Mouse (Mus musculus) adrenal gland, postnatal 36 days (tissue): Measurements from ENCODE around the gene Lim2. TPM values are rescaled to one million over a fixed set of nuclear protein-coding genes. Genes with fewer than 3 reads are reported as not detected.

Experiments
- DNase-seq, 2 experiments: peaks; one replicate each; pipeline ENCODE4 v3.0.0; 2021; ENCODE audit warnings: mixed read lengths in 1 of 2
- total RNA-seq, 2 experiments: library from RNA; stranded (reverse); gene quantifications; 2 replicates each; pipeline ENCODE4 v1.2.3; 2021

Lim2 gene
- total RNA-seq, 2 experiments from 2014 or later, result not detected

DNA sequence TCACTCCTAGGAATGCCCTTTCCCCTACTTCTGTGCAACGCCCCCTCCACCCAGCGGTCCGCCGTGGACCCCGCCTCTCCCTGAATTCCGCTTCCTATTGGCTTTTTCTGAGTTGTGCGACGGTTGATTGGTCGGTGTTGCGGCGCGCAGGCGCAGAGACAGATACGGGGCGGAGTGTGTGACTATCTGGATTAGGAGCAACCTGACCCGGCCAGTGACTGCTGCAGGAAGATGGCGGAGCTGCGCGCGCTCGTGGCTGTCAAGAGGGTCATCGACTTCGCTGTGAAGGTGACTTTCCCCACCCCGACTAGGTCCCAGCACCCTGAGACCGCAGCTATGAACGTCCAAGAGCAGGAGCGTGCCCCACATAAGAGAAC is 16.4 kb downstream of the Lim2 start, which contains the start of the genes Etfb and Gm45233:
TSS of gene Etfb (plus strand) at position 167 of the 377 bp plus-strand sequence.
TSS of gene Gm45233 (plus strand) at position 212 of the 377 bp plus-strand sequence.
- peak; percentile 96 for DNase-seq

DNA sequence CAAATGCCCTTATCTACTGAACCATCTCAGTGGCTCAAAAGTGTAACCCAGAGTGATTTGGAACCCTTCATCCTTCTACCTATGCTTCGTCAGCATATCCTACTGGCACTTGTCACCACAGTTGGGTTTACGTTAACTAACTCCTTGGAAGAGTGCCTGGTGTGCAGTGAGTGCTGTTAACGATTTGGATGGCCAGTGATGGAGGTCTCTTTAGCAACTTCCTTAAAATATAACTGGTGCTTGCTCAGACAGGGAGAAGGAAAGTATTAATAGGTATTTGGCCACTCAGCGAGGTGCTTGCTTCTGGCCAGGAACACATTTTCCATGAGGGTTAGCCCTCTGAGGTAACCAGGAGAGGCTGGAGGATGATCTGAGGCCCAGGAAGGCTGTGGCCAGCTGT is 20.3 kb downstream of the Lim2 start:
- DNase-seq, result no peak

DNA sequence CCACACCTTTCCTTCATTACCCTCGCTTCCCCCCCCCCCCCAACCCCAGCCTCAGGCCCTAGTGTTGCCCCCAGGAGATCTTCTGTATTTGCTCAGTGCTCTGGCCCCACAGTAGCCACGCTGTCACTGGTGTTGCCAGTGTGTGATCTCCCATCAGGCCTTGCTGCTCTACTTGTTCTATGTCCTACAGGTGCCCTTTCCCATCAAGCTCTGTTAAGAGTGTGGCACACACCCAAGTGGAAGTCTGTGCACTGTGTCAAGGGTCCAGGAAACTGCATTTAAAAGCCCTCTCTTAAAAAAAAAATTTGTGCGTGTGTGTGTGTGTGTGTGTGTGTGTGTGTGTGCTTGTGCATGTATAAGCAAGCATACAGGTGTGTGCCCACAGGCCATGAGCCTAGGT is 20.8 kb downstream of the Lim2 start:
- no peak for DNase-seq

DNA sequence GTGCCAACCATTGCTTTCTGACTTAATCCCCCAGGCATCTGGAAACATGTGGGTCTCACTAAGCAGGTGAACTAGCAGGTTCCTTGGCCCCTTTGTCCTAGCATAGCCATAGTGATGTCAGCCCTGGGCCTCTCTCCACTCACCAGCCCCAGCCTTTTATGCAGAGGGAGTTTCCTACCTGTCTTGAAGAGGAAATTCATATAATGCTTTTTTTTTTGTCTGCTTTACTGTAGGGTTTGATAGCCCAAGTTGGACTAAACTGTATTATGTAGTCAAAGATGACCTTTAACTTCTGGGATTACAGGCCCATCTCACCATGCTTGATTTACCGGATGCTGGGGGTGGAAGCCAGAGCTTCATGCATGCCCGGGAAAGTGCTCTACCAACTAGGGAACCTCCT is 22.3 kb downstream of the Lim2 start:
- no peak for DNase-seq

DNA sequence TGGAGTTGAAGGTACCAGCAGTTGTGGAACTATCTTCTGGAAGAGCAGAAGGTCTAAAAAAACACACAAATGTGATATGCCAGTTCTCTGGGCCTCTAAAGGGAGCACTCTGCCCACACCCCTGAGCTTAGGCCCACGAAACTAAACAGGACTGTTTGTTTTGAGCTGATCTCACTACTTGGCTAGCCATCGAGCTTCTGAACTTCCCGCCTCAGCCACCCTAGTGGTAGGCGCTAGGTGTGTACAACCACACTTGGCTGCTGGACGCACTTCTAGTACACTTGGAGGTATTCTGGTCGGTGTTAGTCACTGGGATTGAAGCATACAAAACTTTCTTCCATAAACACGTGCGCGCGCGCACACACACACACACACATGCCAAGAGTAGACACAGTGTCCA is 24.3 kb downstream of the Lim2 start:
- DNase-seq, result no peak

DNA sequence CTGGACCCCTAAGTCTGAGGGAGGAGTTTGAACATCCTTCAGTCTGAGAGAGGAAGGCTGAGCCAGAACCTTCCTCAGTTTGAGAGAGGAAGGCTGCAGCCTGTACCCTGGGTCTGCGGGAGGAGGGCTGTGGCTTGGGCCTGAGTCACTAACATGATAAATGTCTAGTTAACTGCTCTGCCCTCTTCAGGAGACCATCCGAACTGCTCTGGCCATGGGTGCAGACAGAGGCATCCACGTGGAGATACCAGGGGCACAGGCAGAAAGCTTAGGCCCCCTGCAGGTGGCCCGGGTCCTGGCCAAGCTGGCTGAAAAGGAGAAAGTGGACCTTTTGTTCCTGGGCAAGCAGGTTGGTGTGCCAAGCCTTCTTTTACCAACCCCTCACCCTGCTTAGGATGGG is 25.1 kb downstream of the Lim2 start:
- peak; percentile 54 to 60 for DNase-seq

DNA sequence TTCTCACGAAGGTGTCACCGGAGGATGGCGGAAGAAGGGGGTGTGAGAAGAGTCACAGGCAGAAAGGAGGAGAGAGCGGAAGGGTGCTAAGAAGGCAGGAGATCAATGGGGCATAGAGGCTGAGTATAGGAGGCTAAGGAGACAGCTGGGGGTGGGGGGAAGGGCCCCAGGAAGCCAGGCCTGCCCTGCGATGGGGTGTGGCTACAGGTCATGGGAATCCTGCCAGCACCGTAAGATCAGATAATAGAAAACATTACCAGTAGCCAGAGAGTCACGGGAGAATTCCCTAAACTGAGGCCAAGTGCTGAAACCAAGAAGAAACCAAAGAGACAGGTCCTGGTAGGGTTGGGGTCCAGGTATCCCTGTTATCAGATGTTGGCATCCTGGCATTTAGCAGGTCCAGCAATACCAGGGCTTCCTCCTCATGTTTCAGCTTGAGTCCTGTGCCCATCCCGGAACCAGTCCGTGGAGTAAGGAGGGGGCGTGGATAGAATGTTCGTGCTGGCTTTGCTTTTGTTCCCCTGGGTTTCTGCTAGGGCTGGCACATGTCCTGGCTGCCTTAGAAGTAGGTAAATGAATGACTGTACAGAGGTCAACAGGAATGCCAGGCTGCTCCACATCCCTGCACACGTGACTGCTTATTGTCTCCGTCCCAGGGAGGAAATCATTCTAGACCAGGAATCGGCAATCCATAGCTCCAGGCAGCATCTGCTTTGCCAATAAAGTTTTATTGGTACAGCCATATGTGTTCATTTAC is 26.3 kb downstream of the Lim2 start:
- peak in 1 of 2 experiments; percentile 20 for DNase-seq

DNA sequence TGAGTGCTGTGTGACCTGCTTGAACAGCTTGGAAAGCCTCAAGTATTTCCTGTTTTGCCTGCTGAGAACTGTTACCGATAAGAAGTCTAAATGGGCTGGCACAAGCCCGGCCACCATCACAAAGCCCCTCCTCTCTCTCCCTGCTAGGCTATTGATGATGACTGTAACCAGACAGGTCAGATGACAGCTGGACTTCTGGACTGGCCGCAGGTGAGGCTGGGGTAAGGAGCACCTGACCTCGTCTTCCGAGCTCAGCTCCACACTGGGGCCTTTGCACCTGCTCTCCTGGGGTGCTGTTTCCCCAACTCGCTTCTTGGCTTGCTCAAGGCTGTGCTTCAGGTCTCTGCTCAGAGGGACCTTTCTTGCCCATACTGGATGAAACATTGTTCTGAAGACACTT is 26.9 kb downstream of the Lim2 start:
- DNase-seq, result no peak

DNA sequence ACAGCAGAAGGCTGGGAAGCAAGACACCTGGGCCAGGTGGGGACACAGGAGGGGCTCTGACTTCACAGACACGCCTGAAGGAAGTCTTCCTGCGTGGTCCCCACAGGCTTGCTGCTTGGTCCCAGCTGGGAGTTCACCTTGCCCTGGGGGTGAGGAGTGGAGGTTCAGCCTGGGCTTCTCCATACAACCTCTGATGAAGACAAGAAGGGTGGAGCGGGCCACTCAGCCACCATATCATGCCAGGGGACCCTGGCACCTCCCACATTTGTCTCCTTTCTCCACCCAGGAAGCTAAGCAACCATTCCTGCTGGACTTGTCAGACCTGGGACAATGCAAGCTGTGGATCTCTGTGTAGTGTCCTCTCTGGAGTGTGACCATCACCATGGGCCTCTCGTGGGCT is 35.4 kb downstream of the Lim2 start, which contains the start of gene Vsig10l:
TSS of gene Vsig10l (plus strand) at position 301 of the 400 bp plus-strand sequence.
- no peak for DNase-seq

DNA sequence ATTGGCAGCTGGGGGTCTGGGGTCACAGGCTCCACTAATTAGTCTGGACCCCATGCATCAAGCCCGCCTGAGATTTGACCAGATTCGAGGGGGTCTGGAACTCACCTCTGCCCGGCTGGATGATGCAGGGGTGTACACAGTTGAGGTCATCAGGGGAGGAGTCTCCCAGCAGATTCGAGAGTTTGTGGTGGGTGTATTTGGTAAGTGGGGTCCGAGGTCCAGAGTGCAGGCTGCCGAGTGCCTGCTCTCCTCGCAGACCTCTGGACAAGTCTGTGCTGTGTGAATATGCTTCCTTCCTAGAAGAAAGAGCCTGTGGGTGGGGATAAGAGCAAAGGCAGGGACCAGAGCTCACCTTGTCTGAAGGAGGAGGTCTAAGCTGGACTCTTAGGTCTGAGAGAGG is 36.5 kb downstream of the Lim2 start:
- DNase-seq, result no peak

DNA sequence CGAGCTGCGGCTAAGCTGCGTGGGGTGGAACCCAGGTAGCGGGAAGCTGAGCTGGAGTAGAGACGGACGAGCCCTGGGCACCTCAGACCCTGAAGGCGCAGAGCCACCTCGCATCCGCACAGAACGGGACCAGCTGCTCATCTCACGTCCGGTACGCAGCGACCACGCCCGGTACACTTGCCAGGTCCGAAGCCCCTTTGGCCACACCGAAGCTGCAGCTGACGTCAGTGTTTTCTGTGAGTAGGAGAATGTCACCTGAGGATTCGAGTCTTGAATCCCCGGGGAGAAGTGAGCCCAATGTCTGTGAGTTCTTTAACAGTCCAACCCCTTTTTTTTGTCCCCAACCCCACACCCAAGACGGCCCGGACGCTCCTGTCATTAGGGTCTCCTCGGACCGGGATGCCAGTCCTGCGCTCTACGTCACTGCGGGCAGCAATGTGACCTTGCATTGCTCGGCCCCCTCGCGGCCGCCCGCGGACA is 37.4 kb downstream of the Lim2 start:
- no peak for DNase-seq

DNA sequence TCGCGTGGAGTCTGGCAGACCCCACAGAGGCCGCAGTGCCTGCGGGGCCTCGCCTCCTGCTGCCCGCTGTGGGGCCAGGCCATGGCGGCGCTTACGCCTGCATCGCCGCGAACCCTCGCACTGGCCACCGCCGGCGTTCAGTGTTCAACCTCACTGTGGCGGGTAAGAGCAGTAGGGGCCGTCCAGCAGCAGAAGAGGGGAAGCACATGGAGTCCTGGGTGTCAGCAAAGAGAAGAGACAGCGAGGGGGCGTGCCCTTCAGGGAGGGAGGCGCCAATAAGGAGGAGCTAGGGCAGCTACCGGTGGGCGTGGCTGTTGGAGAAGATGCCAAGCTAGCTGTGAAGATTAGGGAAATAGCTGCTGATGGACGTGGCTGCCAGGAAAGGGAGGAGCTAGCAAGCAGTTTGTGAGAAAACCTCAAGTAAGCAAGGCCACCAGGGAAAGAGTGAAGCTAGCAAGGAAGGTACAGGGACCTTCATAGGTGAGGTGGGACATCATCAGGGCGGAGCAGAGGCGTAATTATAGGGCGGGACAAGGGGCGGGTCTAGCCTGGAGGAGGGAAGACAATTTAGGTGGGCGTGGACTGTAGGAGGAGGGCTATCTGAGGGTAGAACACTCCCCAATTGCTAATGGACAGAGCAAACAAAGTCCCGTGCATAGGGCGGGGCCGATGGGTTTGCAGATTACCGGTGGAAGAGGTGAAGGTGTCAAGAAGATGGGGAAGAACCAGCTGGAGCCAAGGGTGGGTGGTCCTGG is 38.1 kb downstream of the Lim2 start:
- peak; percentile 88 to 92 for DNase-seq

DNA sequence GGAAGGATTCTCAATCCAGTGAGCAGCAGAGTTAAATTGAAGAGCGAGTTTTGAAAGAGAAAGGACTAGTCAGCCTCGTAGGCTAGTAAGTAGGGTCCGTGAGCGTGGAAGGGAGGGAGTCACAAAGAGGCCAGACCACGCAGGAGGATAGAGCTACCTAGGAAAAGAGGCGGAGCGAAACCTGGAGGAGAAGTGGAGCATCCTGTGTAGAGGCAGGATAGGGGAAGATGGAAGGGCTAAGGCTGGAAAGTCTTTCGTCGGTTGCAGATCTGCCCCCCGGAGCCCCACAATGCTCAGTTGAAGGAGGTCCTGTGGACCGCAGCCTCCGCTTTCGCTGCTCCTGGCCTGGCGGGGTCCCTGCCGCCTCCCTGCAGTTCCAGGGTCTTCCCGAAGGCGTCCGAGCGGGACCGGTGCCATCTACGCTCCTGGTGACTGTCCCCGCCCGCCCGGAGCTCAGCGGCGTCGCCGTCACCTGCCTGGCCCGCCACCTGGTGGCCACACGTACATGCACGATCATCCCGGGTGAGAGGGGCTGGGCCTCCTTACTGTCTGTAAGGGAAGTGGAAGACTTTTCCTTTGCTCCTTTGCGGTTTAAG is 38.7 kb downstream of the Lim2 start:
- DNase-seq, result peak; percentile 89 to 92

DNA sequence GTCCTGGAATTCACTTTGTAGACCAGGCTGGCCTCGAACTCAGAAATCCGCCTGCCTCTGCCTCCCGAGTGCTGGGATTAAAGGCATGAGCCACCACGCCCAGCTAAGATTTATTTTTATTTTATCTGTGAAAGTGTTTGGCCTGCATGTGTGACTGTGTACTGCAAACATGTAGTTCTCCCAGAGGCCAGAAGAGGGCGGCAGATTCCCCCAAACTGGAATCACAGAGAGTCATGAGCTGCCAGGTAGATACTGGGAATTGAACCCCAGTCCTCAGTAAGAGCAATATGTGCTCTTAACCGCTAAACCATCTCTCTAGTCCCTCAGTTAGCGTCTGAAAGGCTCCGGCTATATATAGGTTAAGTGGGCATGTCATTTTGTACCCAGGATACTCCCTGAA is 42.9 kb downstream of the Lim2 start:
- peak; percentile 30 to 34 for DNase-seq

DNA sequence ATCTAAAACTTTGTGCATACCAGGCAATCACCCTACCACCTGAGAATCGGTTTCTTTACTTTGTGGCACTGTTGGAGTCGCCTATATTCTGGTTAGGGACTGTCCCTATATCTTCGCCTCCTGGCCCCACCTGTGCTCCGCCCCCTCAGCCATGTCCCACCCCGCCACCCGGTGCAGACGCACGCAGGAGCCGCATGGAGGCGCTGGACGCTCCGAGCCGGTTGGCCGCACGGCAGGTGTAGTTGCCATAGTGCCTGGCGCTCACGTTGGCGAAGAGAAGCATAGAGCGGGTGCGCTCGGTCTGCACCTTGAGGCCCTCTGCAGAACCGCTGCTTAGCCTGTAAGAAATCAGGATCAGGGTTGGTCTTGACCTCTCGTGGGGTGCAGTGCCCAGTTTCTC is 48.2 kb downstream of the Lim2 start:
- DNase-seq, result no peak

DNA sequence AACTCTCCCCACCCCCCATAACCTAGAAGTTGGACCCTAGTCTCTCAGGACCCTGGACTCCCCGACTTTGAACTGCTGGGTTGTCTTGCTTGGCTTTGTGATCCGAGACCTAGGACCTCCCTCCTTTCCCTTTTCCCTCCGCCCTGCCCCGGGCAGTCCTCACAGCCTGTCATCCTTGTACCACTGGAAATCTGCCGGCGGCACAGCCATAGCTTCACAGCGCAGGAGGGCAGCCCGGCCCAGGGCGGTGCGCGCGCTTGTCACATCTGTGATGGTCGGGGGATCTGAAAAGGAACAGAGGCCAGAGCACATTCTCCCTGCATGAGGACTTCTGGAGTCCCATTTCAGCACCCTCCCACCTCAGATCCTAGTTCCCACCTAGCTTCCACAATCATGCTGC is 48.9 kb downstream of the Lim2 start:
- DNase-seq, result no peak

DNA sequence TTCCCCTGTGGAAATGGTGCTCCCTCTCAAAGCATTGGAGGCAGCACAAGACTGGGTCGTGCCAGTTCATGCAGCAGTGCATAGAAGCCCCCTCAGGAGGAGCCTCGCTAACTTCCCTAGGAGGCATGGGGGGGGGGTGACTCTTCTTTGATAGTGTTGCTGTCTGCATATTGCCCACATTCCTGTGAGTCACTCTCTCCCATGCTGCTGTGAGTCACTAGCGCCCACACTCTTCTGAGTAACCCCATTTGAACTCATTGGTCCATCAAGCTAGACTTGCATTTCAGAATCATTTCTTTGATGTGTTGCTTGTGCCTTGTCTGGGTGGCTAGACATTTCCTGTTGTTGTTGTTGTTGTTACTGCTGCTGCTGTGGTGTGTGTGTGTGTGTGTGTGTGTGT is 53.7 kb downstream of the Lim2 start:
- DNase-seq, result peak; percentile 37 to 42

DNA sequence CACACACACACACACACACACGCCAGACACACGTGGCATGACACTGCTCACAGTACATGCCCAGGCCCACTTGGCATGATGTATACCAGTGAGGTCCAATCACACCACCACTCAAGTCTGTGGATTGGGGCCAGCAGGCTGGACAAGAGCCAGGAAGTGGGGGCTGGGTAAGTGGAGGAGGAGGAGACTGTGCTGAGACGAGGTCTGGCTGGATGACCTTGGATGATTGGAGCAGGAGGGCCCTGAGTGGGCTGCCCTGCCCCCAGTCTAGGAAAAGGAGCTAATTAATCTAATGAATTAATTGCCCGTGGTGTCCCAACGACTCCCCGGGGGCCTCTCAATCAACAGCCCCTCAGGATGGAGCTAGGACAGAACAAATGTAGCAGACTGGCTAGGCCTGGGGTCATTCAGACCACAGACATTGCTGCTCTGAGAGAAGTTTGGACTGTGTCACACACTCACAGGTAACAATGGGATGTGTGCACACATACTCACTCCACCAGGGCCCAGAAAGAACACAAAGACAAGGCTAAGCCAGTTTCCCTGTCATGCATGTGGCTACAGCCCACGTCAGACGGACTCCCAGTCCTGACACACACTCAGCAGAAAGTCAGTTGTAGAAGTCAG is 54.7 kb downstream of the Lim2 start:
- DNase-seq, result peak in 1 of 2 experiments; percentile 33

DNA sequence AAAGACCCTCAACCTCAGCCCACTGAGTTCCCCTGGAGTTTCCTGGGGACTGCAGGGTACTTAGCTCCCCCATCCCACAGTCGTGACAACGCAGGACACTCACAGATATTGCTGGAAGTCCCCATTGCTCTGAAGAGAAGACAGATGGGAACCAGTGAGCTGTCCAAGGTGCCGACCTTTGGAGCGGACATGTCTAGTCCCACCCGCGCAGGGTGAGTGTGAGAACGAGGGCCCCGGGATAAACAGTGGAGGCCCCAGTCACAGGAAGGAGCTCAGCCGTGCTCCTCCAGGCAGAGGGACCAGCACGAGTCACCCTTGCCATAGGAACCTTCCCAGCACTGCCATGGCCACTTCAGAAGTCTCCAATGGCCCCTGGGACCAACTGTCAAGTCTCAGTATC is 55.8 kb downstream of the Lim2 start:
- DNase-seq, result peak; percentile 29 to 54
